Mouse (Mus musculus): ENCODE data around the gene Mylk2.

The Mylk2 gene

DNA sequence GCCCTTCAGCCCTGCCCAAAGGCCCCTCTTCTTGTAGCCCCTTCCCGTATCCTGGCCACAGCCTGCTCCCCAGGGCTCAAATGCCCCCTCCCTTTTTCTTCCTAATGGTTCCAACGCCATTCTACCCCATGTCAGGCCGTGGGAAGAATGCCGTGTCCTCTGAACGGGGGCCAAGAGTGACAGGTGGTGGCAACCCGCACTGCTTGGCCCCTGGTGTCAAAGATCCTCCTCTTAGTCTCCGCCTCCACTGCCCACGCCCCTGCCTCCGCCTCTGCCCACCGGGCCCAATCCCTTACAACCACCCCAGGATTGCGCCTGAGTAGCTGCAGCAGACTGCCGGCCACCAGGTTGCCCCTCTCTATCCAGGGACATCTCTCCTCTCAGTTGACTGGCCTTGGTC, at the start of gene Mylk2:
Mylk2 (plus strand) TSS at position 322 of the 400 bp plus-strand sequence.
- DNase-seq (ENCODE audit: low read depth, low spot score): no peak

DNA sequence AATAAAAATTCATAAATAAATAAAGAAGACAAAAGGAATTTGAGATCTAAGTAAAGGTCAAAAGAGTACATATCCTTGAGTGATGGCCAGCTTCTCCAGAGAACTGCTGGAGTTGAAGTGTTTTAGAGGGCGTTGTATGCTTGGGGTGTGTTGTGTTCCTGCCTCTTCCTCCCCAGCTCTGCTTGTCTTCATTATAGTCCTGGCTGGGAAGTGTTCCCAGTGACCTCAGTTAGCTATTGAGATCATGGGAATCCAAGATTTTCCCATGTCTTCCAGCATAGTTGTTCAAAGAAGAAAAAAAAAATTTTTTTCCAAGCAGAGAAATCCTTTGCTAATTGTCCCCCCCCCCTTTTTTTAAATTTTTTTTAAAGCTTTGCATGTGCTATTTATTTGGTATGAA, 49.3 kb upstream of the Mylk2 start:
- DNase-seq (ENCODE audit: low read depth, low spot score): no peak

DNA sequence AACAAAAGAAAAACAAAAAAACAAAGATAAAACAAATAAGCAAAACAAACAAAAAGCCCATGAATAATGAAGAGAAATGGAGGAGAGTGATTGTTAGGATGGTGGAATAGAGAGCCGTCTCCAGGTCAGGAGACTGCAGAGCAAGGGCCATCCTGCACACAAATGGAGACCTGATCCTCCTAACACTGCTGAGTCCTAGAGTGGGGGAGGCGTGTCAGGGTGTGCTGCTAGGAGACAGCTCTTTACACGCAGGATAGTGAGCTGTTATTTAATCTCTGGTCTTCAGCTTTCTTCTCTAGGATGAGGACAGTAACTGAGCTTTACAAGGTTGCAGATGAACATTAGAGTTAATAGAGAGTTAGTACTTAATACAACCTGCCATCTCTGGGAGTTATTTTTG, 48.5 kb upstream of the Mylk2 start:
- no peak for DNase-seq (ENCODE audit: low read depth, low spot score)

DNA sequence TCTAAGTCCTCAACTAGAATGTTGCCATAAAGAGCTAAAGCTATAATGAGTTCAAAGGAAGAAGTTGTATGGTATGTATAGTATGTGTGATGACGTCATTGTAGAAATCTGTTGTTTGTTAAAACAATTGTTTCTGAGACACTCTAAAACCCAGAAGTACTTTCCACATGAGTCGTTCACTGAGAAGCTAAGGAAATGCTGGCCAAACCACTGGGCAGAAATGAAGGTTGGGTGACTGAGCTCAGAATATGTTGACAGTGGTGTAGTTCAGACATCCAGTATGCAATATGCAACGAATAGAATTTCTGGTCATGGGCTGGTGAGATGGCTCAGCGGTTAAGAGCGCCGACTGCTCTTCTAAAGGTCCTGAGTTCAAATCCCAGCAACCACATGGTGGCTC, 47.8 kb upstream of the Mylk2 start:
- DNase-seq (ENCODE audit: low read depth, low spot score): no peak

DNA sequence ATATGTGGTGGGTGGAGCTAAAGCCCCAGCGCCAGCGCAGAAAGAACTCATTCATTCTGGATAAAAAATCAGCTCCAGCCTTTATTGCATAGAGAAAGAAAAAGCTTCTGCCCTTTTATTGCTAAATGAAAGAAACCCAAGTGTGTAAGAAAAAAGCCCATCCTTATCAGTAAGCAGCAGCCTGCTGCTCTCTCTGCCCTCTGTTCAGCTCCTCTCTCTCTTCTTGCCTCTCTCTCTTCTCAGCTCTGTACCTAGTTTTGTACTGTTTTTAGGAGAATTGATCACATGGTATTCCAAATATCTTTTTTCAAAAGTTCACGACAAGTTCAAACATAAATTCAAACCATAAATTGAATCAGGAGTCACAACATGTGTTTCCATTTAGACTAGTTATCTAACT, 32.9 kb upstream of the Mylk2 start:
- no peak for DNase-seq (ENCODE audit: low read depth, low spot score)

DNA sequence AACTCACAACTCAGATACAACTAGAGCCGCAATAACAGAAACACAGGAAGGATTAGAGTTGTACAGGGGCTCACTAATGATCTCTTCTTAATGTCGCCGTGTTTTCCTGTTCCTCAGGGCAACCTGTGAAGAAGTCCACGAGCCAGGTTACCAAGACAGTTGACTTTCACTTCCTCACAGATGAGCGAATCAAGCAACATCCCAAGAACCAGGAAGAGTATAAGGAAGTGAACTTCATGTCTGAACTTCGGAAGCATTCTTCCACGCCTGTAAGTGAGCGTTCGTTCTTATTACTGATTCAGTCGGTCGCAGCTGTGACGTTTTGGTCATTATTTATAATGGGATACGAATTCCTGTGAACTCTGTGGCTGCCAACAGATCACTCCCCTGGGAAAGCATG, 30.3 kb upstream of the Mylk2 start:
- DNase-seq (ENCODE audit: low read depth, low spot score): no peak

DNA sequence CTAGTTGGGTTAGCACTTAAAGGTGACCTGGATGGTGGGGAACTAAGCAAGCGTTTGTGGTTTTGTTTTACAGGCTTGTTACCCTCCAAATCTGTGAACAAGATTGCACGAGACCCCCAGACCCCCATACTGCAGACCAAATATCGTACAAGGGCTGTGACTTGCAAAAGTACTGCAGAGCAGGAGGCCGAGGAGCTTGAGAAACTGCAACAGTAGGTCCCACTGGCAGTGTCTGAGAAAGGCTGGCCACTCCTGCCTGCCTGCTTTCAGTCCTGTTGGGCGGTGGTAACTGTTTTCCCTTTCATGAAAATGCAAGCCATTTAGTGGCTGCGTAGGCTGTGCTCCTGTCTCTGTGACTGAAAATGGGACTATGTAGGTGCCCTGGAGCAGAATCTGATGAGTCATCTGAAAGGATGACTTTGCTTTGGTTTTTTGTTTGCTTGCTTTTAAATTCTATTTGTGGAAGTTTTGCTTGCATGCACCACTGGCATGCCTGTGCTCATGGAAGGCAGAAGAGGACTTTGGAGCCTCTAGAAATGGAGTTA, 27.0 kb upstream of the Mylk2 start:
- no peak for DNase-seq (ENCODE audit: low read depth, low spot score)

DNA sequence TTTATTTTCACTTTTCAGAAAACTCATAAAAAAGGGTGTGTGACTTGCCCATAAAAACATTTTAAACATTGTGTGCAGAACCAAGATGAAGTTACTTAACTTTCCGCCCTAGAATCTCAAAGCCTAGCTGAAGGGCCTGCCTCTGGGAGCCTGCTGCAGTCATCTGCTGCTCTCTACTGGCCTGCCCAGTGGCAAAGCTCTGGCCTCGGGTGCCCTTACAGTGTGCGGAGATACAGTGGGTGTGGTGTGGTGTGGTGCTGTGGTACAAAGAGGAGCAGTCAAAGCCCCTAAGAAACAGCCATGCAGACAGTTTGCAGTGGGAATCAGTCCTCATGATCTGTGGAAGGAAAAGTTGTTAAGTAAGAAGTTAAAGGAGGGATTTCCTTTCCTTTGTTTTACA, 23.9 kb upstream of the Mylk2 start:
- no peak for DNase-seq (ENCODE audit: low read depth, low spot score)

DNA sequence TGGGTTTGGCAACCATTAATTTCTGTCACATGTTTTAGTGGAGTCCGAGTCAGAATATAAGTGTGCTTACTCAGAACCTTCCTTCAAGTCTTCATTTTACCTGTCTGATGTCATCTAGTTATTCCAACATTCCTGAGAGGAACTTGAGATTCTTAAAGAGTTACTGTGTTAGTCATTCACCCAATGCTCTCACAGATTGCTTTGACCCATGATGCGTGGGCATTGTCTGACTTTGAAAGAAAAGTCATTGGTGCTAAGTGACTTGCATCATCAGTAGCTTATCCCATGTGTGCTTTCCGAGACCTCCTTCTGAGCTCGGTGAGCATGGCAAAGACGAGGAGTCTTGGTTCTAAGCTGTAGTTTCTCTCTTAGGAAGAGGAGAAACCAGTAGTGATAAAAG, 22.4 kb upstream of the Mylk2 start:
- DNase-seq (ENCODE audit: low read depth, low spot score): no peak

DNA sequence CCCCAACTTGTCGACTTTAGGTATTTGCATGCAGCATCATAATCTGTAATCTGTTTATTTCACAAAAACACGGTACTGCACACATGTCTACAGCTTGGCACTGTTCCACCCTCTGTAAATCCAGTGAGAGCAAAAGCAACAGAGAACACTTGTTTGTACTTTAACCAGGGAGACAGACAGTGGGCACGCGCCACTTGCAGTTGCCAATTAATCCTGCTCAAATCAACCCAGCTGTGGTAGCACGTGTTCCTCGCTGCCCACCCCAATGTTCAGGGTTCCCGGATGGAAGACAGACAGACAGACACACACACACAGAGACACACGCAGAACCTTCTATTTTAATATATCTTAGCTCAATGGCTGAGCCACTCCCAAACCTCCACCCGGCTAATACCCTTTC, 15.3 kb upstream of the Mylk2 start:
- no peak for DNase-seq (ENCODE audit: low read depth, low spot score)

DNA sequence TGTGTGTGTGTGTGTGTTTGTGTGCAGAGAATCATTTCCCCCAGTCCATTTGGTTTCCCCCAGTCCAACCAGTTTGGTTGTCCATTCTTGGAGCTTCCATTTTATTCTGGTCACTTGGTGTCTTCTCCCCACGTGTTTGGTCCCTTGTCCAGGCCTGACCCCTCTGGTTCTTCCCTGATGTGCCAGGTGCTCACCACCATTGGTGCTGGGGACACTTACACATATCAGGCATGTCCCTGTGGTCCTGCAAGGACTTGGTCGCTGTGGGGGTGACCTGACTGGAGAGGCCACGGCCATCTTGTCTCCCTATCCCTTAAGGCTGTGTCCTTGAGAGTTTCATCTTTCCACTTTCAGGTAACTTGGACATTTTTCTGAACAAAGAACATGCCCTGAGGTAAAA, 14.2 kb upstream of the Mylk2 start:
- no peak for DNase-seq (ENCODE audit: low read depth, low spot score)

DNA sequence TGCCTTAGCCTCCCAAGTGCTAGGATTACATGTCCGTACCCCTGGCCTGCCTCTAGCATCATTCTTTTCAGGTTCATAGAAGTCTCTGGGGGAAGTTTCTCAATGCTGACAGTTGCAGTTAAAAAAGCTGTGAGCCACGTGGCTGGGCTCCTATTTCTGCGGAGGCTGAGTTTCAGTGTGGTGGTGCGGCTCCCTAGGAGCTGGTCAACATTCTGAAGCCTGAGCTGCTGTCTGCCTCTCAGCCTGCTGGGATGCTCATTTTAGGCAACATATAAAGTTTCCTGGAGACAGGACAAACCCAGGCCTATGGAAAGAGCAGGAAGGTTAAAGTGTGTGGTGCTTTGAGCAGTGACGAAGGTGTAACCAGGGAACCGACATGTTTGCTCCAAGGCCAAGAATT, 12.1 kb upstream of the Mylk2 start:
- no peak for DNase-seq (ENCODE audit: low read depth, low spot score)

DNA sequence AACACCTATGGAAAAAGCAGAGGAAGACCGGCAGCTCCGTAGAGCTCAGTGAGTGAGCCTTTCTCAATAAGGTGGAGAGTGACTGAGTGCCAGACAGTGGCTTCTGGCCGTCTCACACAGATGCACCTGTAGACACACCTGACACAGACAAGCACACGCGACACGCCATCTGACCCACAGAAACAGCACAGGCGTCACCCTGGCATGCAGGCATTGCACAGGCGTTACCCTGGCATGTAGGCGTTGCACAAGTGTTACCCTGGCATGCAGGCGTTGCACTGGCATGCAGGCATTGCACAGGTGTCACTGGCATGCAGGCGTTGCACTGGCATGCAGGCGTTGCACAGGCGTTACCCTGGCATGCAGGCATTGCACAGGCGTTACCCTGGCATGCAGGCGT, 9.9 kb upstream of the Mylk2 start:
- no peak for DNase-seq (ENCODE audit: low read depth, low spot score)

DNA sequence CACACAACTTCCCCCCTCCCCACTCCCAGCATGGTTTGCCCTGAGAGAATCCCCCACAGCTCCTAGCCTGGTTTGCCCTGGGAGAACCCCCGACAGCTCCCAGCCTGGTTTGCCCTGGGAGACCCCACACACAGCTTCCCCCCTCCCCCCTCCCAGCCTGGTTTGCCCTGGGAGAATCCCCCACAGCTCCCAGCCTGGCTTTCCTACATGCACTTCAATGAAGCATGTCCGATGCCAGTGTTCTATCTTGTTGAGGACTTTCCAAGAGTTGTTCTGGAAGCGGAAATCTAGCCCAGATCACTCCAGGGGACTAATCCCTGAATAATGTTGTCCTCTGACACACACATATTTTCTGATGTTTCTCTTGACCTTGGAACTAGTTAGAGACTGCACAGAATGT, 8.5 kb upstream of the Mylk2 start:
- no peak for DNase-seq (ENCODE audit: low read depth, low spot score)

DNA sequence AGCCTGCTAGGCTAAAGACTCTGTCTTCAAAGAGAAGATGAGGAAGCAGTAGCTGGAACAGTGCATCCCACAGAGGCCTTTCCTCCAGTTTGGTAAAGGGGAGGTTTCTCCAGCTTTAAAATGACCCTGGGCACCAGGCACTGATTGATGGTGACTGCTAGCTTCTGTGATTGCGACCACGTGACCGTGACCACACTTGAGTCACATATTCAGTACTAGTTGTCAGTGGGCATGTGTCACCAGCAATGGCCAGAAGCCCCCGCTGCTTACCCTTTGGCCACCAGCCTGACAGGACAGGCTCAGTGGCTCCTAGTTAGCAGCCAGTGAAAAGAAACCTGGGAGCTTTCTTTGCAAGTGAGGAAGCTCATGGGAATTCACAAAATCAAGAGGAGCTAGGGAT, 7.6 kb upstream of the Mylk2 start:
- DNase-seq (ENCODE audit: low read depth, low spot score): no peak

DNA sequence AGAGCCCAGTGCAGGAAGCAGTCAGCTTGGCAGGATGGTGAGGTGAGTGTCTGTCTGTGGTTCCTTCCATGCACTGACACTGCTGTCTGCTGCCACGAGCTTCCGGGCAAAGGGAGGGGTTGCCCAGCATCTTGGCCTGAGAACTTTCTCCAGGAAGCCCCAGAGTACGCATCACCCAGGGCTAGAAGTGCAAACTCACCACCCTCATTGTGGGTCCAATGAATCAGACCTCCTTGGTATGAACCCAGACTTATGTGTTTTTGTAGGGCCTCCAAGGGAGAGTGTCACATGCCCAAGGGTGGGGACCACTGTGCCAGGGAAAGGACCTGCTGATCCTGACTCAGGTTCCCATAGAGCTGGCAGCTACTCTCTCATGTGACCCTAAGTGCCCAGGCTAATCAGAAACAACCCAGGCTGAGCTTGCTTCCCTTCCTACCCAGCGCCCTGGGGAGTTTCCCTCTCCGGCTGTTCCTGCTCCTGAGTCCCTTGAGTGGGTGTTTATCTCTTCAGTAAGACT, 7.0 kb upstream of the Mylk2 start:
- DNase-seq (ENCODE audit: low read depth, low spot score): no peak

DNA sequence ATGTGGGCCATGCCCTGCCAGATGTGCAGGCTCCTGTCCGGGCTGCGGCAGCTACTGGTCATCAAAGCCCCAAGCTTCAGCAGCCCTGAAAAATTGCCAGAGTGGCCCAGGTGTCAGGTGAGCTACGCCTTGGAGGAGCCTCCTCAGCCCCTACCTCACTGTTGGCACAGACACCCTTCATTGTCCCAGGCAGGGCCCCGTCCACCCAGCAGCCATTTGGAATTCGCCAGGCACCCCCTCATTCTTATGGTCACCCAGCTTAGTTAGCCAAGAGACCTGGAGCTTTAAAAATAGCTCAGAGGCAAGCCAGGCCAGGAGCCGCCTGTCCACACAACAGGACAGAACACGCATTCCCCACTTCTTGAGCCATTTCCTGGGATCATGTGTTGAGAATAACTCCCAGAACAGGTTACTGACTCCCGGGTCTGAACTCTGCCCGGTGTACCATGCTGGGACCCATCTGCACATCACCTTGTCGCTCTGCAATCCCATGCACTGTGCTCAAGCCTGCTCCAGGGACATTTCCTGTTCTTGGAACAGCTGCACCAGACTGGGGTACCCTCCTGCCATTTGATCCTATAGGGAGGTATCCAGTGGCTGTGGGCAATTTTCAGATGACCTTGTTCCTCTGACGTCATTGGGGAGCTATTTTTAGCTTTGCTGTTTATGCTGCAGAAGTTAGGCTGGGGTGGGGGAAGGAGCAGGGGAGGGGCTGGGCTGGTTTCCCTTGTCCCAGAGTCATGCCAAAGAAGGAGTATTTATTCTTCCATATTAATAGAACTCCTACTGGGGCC, 5.9 kb upstream of the Mylk2 start:
- DNase-seq (ENCODE audit: low read depth, low spot score): no peak

DNA sequence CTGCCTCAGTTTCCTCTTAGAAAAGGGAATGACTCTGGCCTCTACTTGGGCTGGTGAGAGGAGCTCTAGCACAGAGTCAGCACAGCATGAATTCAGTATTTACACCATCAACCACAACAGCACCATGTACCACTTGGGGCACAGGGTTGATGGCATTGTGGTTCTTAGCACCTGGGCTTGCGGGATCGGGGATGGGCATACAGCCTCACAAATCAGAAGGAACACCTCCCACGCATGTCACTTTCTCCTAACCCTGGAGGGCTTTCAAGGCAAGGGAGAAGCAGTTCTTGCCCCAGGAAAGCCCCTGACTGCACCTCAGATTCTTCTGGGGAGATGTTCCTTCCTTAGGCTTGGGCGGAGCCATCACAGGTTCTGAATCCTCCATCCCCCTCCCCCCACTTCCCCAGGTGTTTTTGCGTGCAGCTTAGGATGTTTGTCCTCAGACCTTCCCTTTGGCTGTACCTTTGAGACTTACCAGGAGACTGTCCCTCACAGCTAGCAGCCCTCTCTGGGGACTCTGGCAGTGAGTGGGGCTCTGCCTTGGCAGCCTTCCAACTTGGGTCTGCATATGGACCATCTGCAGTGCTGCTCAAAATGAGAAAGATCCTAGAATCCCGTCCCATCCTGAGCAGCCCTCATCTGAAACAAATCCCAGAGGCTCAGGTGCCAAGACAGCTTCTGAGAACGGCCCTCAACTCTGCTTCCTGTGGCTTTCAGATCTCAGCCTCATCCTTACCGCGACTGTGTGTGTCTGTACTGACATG, 4.7 kb upstream of the Mylk2 start:
- DNase-seq (ENCODE audit: low read depth, low spot score): no peak

DNA sequence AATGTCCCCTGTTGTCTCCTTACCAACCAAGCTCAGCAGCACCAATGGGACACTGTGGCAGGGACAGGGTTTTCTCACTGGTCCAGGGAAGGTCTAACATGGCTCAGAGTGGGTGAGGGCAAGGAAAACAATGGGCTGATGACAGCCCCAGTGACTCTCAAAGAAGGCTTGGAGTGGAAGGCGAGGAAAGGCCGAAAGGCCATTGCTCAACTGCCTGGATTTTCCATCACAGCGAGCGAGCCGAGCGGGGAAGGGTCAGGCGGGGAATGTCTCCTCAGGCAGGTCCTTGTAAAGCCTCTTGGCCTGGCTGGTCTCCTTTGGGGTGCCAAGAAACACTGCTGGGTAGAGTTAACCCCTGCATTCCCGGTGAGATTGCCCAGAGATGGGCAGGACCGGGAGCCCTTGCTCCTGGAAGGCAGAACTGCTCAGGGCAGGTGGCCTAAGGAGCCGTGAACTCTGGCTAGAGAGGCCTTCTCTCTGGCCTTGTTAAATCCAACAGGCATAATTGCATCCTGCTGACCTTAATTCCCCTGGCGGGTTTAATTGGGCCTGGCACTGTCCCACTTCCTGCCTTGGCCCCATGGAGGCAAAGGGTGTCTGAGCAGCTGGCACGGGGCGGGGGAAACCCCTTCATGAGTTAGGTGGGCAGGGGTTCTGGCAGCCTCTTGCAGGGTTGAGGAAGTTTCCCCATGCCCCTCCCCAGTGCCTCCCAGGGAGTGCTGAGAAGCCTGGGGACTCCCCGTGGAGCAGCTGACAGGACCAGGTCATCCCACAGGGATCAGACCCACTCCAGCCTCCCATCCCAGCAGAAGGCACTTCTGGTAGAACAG, 3.8 kb upstream of the Mylk2 start:
- no peak for DNase-seq (ENCODE audit: low read depth, low spot score)

DNA sequence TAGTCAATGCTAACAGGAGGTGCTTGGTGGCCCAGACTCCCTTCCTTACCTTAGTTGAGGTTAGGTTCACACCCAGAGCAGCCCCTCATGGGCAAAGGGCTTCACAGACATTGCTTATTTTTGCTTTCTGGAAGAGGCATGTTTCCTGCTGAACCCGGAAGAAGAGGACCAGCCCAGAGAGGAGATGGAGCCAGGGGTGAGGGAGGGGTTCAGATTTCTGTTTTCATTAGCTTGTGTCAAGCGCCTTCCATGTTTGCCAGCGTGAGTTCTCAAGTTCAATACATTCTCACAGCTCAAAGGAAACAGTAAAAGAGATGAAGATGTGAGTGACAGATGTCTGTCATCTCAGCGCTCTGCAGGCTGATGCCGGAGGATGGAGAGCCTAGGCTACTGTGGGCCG, 1.3 kb upstream of the Mylk2 start:
- no peak for DNase-seq (ENCODE audit: low read depth, low spot score)

DNA sequence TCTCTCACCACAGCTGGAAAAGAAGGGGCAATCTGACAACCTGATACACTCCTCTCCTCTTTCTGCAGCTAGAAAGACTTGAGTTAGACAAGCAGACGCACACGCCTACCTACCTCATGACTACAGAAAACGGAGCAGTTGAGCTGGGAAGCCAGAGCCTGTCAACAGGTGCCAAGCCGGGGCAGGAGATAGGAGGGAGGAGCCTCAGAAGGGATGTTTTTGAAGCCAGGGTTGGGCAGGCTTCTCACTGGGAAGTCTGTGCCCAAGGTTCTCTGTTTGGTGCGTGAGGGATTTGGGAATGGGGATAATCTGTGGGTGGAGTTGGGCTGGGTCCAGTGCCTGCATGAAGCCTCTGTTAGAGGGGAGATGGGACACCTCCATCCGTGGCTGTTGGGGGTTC, 280 bp downstream of the Mylk2 start:
- no peak for DNase-seq (ENCODE audit: low read depth, low spot score)

DNA sequence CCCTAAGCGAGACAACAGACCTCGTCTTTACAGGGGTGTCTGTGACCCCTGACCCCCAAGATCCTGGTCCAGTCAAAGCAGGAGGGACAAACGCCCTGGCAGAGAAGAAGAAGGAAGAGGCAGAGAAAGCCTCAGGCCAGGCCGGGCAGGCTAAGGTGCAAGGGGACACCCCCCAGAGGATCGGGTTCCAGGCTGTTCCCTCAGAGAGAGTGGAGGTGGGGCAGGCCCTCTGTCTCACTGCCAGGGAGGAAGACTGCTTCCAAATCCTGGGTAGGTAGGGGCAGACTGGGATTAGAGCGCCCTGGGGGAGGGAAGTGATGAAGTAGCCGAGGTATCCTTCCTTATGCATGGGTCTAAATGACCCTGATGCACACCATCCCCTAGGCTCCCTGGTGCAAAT, 2.3 kb downstream of the Mylk2 start:
- DNase-seq (ENCODE audit: low read depth, low spot score): no peak
